In genomic region chr1:79314774-79315173, GRCm38 (mm10) we compare ENCODE assay signal across 17 mouse cellular contexts.
A peak's percentile ranks its signal among the peaks of the same experiment; 100 is the strongest.
DNase-seq lines count a peak whose midpoint lies in the region; ATAC-seq and TF ChIP-seq lines count a peak whose summit lies in the region.
"Had no signal": no experiment of that assay in that cellular context is flagged by ENCODE, and none has a peak within 500 bp of the region (broad histone marks: within the 10 kb centered on the region; RNA-seq: fewer than 3 reads in every experiment).

No protein-coding gene starts in this region.

- no peaks in the 10 kb centered on the region for H3K9me3 ChIP-seq in intestine, embryonic 14.5 days (ENCODE audit: control insufficient read depth, low read length)
- no peaks in the 10 kb centered on the region for H3K9me3 ChIP-seq in intestine, postnatal 0 days (ENCODE audit: control insufficient read depth)
- H3K9me3 ChIP-seq in stomach, embryonic 14.5 days (ENCODE audit: control insufficient read depth, low read depth, low read length), result no peaks in the 10 kb centered on the region
- no peaks in the 10 kb centered on the region for H3K9me3 ChIP-seq in stomach, postnatal 0 days (ENCODE audit: control insufficient read depth, low read length)
- H3K9me3 ChIP-seq: forebrain, embryonic 12.5 days; hindbrain, embryonic 12.5 days; limb, embryonic 15.5 days; liver, embryonic 15.5 days; midbrain, embryonic 12.5 days had no signal

- DNase-seq in intestine, embryonic 14.5 days (ENCODE audit: low spot score), result peak; percentile 55
- no peak for DNase-seq in stomach, postnatal 0 days (ENCODE audit: low spot score)
- peak; percentile 20 for DNase-seq in forelimb bud, embryonic 11.5 days (ENCODE audit: low read depth, low spot score)
- no peak for DNase-seq in right cerebral cortex, postnatal 14 days
- no peak for DNase-seq in Muller cell, postnatal 12 days (ENCODE audit: inconsistent ontology term)
- DNase-seq: B cell, adult 2 months; cerebellum, adult 9-10 months; gastrocnemius, postnatal 14 days; layer of hippocampus, postnatal 36 days; thymus, adult 2 months had no signal

- no peaks in the 10 kb centered on the region for H3K4me1 ChIP-seq in intestine, embryonic 14.5 days (replicated peaks; ENCODE audit: control insufficient read depth, insufficient read depth, low read length)
- no peaks in the 10 kb centered on the region for H3K4me1 ChIP-seq in intestine, postnatal 0 days (replicated peaks; ENCODE audit: control insufficient read depth, insufficient read depth, low read length)
- 0 out of 2 replicates have a peak, but pooled peaks cover 3% of the 10 kb centered on the region for H3K4me1 ChIP-seq in stomach, embryonic 14.5 days (ENCODE audit: control insufficient read depth, insufficient read depth, low read length)
- no peaks in the 10 kb centered on the region for H3K4me1 ChIP-seq in stomach, postnatal 0 days (replicated peaks; ENCODE audit: control insufficient read depth, insufficient read depth)
- H3K4me1 ChIP-seq: forebrain, embryonic 12.5 days; liver, embryonic 15.5 days; midbrain, embryonic 12.5 days had no signal

- peak; percentile 40; the same call in 1 of the 2 replicates for ATAC-seq in intestine, embryonic 14.5 days (replicated peaks; ENCODE audit: low FRiP score, low TSS enrichment, low read depth)
- ATAC-seq in intestine, postnatal 0 days, result no peak
- ATAC-seq in stomach, embryonic 14.5 days (ENCODE audit: insufficient number of reproducible peaks, insufficient read depth, low FRiP score, low read depth), result peak; percentile 37; the same call in 1 of the 2 replicates
- no peak for ATAC-seq in stomach, postnatal 0 days (ENCODE audit: low FRiP score, low TSS enrichment)

- no peaks in the 10 kb centered on the region for H3K36me3 ChIP-seq in intestine, embryonic 14.5 days (ENCODE audit: control insufficient read depth, insufficient read depth, low read length)
- no peaks in the 10 kb centered on the region for H3K36me3 ChIP-seq in intestine, postnatal 0 days (ENCODE audit: control insufficient read depth, insufficient read depth)
- no peaks in the 10 kb centered on the region for H3K36me3 ChIP-seq in stomach, embryonic 14.5 days (ENCODE audit: control insufficient read depth, insufficient read depth, low read length)
- no peaks in the 10 kb centered on the region for H3K36me3 ChIP-seq in stomach, postnatal 0 days (ENCODE audit: control insufficient read depth, insufficient read depth, low read length)
- H3K36me3 ChIP-seq: forebrain, embryonic 12.5 days; hindbrain, embryonic 12.5 days; limb, embryonic 15.5 days; liver, embryonic 15.5 days; midbrain, embryonic 12.5 days had no signal

- H3K4me3 ChIP-seq in intestine, embryonic 14.5 days (ENCODE audit: low read depth, low read length), result no peak overlapping the region
- no peak overlapping the region for H3K4me3 ChIP-seq in intestine, postnatal 0 days (ENCODE audit: low read depth, low read length)
- no peak overlapping the region for H3K4me3 ChIP-seq in stomach, embryonic 14.5 days (ENCODE audit: low read depth, low read length)
- no peak overlapping the region for H3K4me3 ChIP-seq in stomach, postnatal 0 days (ENCODE audit: low read depth, low read length)
- H3K4me3 ChIP-seq: forebrain, embryonic 12.5 days; hindbrain, embryonic 12.5 days; limb, embryonic 15.5 days; liver, embryonic 15.5 days; midbrain, embryonic 12.5 days had no signal

- no peak overlapping the region for H3K9ac ChIP-seq in intestine, embryonic 14.5 days (ENCODE audit: low read length)
- H3K9ac ChIP-seq in intestine, postnatal 0 days (ENCODE audit: low read depth, low read length), result no peak overlapping the region
- no peak overlapping the region for H3K9ac ChIP-seq in stomach, embryonic 14.5 days (replicated peaks; ENCODE audit: low read depth, low read length)
- H3K9ac ChIP-seq in stomach, postnatal 0 days (ENCODE audit: low read length), result no peak overlapping the region
- H3K9ac ChIP-seq: forebrain, embryonic 12.5 days; hindbrain, embryonic 12.5 days; limb, embryonic 15.5 days; liver, embryonic 15.5 days; midbrain, embryonic 12.5 days had no signal

- peak overlapping the region; percentile 62; the same call in 1 of the 2 replicates for H3K27ac ChIP-seq in intestine, embryonic 14.5 days (ENCODE audit: low read depth)
- H3K27ac ChIP-seq in intestine, postnatal 0 days (ENCODE audit: low read depth, low read length), result no peak overlapping the region
- H3K27ac ChIP-seq in stomach, embryonic 14.5 days (ENCODE audit: low read length), result no peak overlapping the region
- H3K27ac ChIP-seq in stomach, postnatal 0 days (replicated peaks), result no peak overlapping the region
- H3K27ac ChIP-seq: forebrain, embryonic 12.5 days; hindbrain, embryonic 12.5 days; limb, embryonic 15.5 days; liver, embryonic 15.5 days; midbrain, embryonic 12.5 days had no signal

- no peak for TF ChIP-seq EP300 in stomach, postnatal 0 days (optimal IDR thresholded peaks at IDR 0.05)

- no peaks in the 10 kb centered on the region for H3K27me3 ChIP-seq in intestine, embryonic 14.5 days (replicated peaks; ENCODE audit: control insufficient read depth, insufficient read depth, low read length)
- H3K27me3 ChIP-seq in intestine, postnatal 0 days (replicated peaks; ENCODE audit: control insufficient read depth, insufficient read depth, low read length), result no peaks in the 10 kb centered on the region
- H3K27me3 ChIP-seq in stomach, embryonic 14.5 days (ENCODE audit: control insufficient read depth, insufficient read depth, low read length), result no peaks in the 10 kb centered on the region
- H3K27me3 ChIP-seq in stomach, postnatal 0 days (ENCODE audit: control insufficient read depth, insufficient read depth, low read length), result no peaks in the 10 kb centered on the region
- H3K27me3 ChIP-seq: forebrain, embryonic 12.5 days; hindbrain, embryonic 12.5 days; limb, embryonic 15.5 days; liver, embryonic 15.5 days; midbrain, embryonic 12.5 days had no signal

- TF ChIP-seq CTCF in intestine, postnatal 0 days (IDR thresholded peaks at IDR 0.05; ENCODE audit: low read depth), result no peak
- TF ChIP-seq CTCF in stomach, postnatal 0 days (IDR thresholded peaks at IDR 0.05; ENCODE audit: low read depth), result no peak

- WGBS in intestine, embryonic 14.5 days, result 29% methylated on average over 3 of the region's 3 CpGs
- WGBS in intestine, postnatal 0 days, result 47% methylated on average over 3 of the region's 3 CpGs
- 27% methylated on average over 3 of the region's 3 CpGs for WGBS in stomach, embryonic 14.5 days
- 38% methylated on average over 3 of the region's 3 CpGs for WGBS in stomach, postnatal 0 days

- H3K4me2 ChIP-seq in intestine, embryonic 14.5 days (ENCODE audit: low read length), result no peak overlapping the region
- H3K4me2 ChIP-seq in intestine, postnatal 0 days (replicated peaks; ENCODE audit: low read depth), result no peak overlapping the region
- no peak overlapping the region for H3K4me2 ChIP-seq in stomach, embryonic 14.5 days (replicated peaks; ENCODE audit: low read depth, low read length)
- no peak overlapping the region for H3K4me2 ChIP-seq in stomach, postnatal 0 days (replicated peaks; ENCODE audit: low read depth)
- H3K4me2 ChIP-seq: forebrain, embryonic 12.5 days; hindbrain, embryonic 12.5 days; limb, embryonic 15.5 days; liver, embryonic 15.5 days; midbrain, embryonic 12.5 days had no signal

Comparison
In these comparisons a context has a peak if more than half of its experiments do, and no peak if none do; other contexts are left out.
1. ATAC-seq: peak in intestine, embryonic 14.5 days (single experiment) and stomach, embryonic 14.5 days (single experiment); none in intestine, postnatal 0 days (single experiment) and stomach, postnatal 0 days (single experiment).
2. DNase-seq: peak in intestine, embryonic 14.5 days (single experiment) and forelimb bud, embryonic 11.5 days (single experiment); none in stomach, postnatal 0 days (single experiment), right cerebral cortex, postnatal 14 days (single experiment) and Muller cell, postnatal 12 days (single experiment).